Mouse (Mus musculus) bone marrow macrophage, adult 2 months (primary cell): Measurements from ENCODE around the gene 1810046K07Rik. TPM values are rescaled to one million over a fixed set of nuclear protein-coding genes. Genes with fewer than 3 reads are reported as not detected.

Experiments used
- H3K27ac ChIP-seq: 2 replicates; pipeline ENCODE4 v1.5.1; 2012; ENCODE audit warnings: low read depth, low read length; ENCODE audit not compliant: insufficient read depth
- H3K4me1 ChIP-seq: 2 replicates; pipeline ENCODE4 v1.6.1; 2012; ENCODE audit warnings: low read length; ENCODE audit not compliant: control insufficient read depth, insufficient read depth
- H3K4me3 ChIP-seq: 2 replicates; pipeline ENCODE4 v1.5.1; 2012; ENCODE audit warnings: mild to moderate bottlenecking, low read length, moderate library complexity; ENCODE audit not compliant: insufficient read depth
- CTCF ChIP-seq: IDR thresholded peaks from 2 replicates; pipeline ENCODE4 v1.5.1; 2012; ENCODE audit warnings: low read depth, mild to moderate bottlenecking, low read length, moderate library complexity
- POLR2A ChIP-seq: IDR thresholded peaks from 2 replicates; pipeline ENCODE4 v1.6.1; 2012; ENCODE audit warnings: mild to moderate bottlenecking, low read depth, low read length, borderline replicate concordance
- polyA plus RNA-seq: library from polyadenylated mRNA; stranded (reverse); fragments of >200 nt; gene quantifications from 2 replicates; pipeline ENCODE4 v1.2.4, GENCODE M21; 2012; ENCODE audit not compliant: missing spikeins, insufficient read depth, insufficient read length

Gene 1810046K07Rik
- polyA plus RNA-seq = not detected in 2 replicates

DNA sequence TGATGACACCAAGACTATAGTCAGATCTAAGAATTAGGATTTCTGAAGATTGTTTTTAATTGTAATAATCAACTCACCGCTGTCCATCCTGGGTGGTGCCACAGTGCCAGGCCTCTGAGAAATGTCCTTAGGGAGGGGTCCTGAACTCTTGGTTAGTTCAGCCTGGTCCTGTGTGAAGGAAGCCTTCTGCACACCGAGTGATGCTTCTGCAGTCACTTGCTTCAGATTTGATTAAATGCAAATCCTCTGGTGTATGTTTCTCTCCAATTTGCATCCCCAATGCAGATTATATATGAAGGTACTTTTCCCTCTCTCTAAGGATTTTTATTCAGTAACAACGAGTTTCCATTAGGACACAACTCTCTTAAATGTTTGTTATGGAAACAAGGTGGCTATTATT is at the start of gene 1810046K07Rik:
TSS of gene 1810046K07Rik (minus strand) at position 187 of the 400 bp plus-strand sequence.
- H3K27ac ChIP-seq = no peak within 1 kb of the TSS
- no peak within 1 kb of the TSS for H3K4me3 ChIP-seq
- H3K4me1 ChIP-seq = no peaks in the 10 kb centered on the region
- no peak for TF ChIP-seq CTCF

DNA sequence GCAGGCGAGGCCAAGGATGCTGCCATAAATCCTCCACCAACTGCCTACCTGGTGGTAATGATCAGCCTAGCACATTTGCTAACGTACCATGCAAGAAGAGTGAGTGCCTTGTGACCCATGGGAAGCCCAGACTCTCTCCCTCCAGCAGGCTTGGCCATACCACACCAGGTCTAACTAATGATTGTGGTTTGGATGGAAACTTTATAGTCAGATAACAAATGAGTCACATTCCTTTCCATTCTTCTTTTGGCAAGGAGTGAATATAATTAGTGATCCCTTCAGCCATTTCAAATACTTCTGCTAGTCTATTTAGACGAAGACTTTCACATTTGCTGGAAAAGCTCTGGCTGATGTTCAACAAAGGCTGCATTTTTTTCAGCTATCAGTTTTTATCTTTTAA is 40.8 kb upstream of the 1810046K07Rik start:
- Histone ChIP-seq H3K4me3 (no peak overlapping the region), H3K4me1 (no peaks in the 10 kb centered on the region), H3K27ac (no peak overlapping the region)
- TF ChIP-seq POLR2A (no peak), CTCF (no peak)

DNA sequence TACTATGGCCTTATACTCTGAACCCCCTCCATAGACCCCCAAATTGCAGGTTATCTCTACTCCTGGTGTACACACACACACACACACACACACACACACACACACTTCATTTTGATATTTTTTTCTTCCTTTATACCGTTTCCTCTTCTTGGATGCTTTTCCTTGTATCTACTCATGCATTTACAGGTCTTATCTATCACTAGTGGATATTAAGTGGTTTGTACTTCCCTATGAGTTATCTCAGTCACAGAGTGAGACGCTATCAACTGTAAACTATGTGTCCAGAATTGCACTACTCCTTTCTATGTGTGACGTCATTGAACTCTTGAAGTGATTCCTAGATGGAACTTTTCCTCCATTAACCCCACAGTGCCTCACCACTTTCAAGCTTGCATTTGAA is 38.4 kb upstream of the 1810046K07Rik start:
- TF ChIP-seq CTCF = no peak
- TF ChIP-seq POLR2A = no peak
- H3K4me1 ChIP-seq = no peaks in the 10 kb centered on the region
- no peak overlapping the region for H3K27ac ChIP-seq
- H3K4me3 ChIP-seq = no peak overlapping the region

DNA sequence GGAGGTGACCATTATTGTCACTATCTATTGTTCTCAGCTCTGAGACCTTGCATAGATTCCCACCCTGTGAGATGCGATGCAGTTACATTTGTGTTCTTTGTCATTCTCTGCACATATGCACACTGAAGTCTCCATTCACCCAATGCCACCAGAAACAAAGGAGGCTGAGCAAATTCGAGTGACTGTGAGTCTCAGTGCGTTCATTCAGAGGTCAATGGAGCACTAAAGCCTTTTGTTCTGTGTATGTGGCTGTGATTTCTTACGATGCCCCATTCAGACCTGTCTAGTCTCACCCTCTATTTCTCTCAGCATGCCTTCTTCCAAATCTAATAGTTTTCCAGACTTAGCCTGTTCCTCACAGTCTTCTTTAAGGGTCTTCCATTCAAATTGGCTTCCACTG is 35.3 kb upstream of the 1810046K07Rik start:
- no peaks in the 10 kb centered on the region for H3K4me1 ChIP-seq
- no peak for TF ChIP-seq POLR2A
- H3K27ac ChIP-seq = no peak overlapping the region
- H3K4me3 ChIP-seq = no peak overlapping the region

DNA sequence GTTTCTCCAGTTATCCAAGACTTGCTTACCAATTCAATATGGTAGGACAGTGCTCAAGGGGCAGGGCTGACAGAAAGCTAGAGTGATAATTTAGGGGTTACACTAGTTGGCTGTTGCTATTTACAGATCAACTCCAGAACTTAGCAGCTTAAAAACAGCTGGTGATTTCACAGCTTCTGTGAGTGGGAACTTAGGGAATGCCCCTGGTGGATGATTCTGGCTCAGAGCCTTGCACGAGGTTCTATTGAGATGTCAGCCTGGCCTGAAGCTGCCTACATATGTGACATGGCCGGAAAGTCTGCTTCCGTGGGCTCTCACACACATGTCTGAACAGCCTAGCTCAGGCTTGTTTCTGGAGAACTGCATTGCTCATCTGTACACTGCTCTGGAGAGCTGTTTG is 24.8 kb upstream of the 1810046K07Rik start:
- Histone ChIP-seq H3K4me1 (no peaks in the 10 kb centered on the region), H3K4me3 (no peak overlapping the region), H3K27ac (no peak overlapping the region)
- TF ChIP-seq CTCF = no peak
- TF ChIP-seq POLR2A = no peak

DNA sequence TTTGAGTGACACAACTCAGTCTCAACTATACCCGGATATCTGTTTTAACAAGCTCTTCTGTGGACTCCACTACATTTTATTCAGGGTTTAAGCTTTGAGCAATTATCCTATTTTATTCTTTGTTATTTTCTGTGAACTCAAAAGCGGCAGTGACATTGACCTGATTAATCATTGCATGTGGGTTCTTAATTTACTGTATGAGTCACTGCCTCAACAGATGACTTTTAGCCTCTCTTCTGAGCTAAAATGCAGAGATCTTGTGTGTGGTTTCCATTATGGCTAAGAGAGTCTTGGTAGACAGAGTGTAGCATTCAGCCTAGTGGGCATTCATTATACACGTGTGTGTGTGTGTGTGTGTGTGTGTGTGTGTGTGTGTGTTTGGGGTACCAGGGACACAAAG is 24.2 kb upstream of the 1810046K07Rik start:
- no peaks in the 10 kb centered on the region for H3K4me1 ChIP-seq
- TF ChIP-seq POLR2A (no peak), CTCF (no peak)
- H3K4me3 ChIP-seq = no peak overlapping the region
- no peak overlapping the region for H3K27ac ChIP-seq

DNA sequence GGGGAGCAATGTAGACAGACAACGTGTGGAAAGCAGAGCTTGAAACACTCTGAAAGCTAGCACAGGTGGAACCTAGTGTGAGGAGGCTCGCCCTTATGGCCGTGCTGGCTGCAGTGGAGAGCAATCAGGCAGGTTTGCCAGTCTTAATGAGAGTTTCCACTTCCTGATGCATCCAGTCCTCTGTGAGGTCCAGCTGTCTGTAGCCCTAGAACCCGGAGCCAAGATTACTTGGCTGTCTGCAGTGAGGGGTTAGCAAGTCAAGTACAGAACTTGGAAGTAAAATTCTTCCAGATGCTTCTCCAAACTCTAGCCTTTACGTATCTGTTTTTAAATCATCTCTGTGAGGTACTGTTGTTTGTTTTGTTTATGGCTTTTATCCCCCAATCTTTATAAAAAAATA is 20.7 kb upstream of the 1810046K07Rik start:
- Histone ChIP-seq H3K4me1 (no peaks in the 10 kb centered on the region), H3K27ac (no peak overlapping the region), H3K4me3 (no peak overlapping the region)
- TF ChIP-seq CTCF (no peak), POLR2A (no peak)

DNA sequence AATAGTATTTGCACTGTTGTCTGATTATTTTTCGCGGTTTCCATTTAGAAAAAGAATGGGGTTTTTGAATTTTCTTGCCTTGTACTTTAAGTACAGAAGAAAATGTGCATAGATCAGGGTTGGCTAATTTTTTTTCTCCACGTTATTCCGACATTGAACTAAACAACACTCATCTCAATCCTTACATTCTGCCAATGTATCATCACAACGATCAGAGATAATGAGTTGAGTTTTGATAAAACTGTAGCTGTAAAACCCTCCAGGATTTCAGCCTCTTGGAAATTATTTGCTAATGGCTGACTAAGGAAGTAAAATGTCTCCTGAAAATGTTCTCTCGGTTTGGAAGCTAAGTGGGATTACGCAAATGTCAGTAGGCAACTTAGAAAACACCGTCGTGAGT is 17.1 kb upstream of the 1810046K07Rik start:
- TF ChIP-seq CTCF (no peak), POLR2A (no peak)
- H3K4me1 ChIP-seq = no peaks in the 10 kb centered on the region
- no peak overlapping the region for H3K4me3 ChIP-seq
- H3K27ac ChIP-seq = no peak overlapping the region

DNA sequence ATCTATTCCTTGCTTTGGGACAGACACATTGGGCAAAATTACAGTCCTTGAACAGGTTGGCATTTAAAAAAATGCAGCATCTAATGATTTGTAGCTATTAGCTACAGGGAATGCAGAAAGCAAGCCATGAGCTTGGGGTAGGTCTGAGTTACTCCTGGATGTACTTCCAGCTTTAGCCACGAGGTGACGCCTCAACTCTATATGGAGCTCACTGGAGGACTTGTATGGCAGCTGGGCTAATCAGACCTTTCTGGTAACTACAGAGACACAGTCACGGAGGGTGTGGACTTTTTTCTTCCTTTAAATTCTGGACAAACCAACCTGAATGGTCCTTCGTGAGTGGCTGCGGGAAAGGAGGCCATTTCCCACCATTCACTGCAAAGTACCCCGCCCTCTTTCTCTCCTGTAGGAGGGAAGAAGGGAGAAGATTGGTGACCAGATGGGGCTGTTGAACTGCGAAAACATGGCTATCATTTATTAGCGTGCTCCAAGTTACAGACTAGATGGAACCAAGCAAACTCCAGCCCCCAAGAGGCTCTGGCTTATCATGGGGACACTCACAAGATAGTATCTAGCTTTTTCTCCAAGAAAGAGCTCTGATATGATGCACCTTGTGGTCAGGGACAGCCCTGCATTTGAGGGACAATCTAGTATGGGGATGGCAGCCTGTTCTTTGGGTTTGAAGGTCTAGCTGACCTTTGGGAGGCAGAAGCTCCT is 6.7 kb upstream of the 1810046K07Rik start:
- Histone ChIP-seq H3K4me3 (no peak overlapping the region), H3K4me1 (no peaks in the 10 kb centered on the region), H3K27ac (no peak overlapping the region)
- no peak for TF ChIP-seq POLR2A
- TF ChIP-seq CTCF = peak; percentile 49

DNA sequence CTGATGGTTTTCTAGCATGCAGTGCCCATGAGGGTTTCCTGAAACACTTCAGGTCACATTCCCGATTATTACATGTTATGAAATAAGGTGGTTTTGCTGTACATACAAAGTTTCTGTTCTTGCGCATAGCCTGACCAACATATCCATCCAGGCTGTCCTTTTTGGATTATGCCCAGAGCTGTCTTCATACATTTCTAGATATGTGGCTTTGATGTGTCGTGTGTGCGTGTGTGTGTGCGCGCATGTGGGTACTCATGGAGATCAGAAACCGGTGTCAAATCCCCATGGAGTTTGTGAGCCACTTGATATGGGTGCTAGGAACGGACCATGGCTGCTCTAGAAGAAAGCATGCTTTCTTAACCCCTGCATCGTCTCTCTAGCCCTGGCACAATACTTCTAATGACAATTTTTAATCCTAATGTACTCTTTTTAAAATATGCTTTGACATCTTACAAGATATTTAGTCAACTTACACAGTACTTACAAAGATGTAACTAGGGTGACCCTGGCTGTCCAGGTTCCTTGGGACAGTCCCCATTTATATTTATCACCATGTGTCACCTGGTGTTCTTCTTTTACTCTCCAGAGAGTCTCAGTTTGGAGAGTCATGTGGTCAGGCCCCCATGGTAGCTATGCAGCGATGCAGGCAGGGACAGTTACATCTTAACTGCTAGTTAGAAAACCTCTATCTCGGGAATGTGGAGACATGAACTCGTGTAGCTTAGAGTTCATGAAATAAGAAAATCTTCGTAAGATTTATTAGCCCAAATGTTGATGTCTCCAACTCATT is 2.9 kb upstream of the 1810046K07Rik start:
- TF ChIP-seq POLR2A (no peak), CTCF (no peak)
- Histone ChIP-seq H3K27ac (no peak overlapping the region), H3K4me3 (no peak overlapping the region)

DNA sequence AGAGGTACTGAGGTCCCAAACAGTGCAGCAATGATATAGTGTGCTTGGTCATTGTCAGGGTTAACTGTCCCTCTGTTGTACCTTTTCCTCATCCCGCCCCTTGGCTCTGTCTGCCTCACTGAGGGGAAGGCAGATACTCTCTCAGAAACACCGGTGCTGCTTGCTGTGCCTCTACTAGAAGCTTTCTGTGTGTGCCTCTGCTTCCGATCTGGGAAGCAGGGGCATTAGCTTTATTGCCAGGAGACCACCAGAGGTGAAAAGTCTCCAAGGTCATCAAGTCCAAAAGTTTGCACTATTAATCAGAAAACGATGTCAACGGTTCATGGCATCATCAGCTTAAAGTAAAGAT is 1.2 kb downstream of the 1810046K07Rik start:
- Histone ChIP-seq H3K27ac (no peak overlapping the region), H3K4me1 (no peaks in the 10 kb centered on the region), H3K4me3 (no peak overlapping the region)
- TF ChIP-seq CTCF = no peak
- no peak for TF ChIP-seq POLR2A

More for the DNA sequence above, 2.9 kb upstream of the 1810046K07Rik start:
- H3K4me1 ChIP-seq = no peaks in the 10 kb centered on the region
